Mouse (Mus musculus) hindbrain, embryonic 13.5 days (tissue): ENCODE results near the gene Lmtk2. TPM values are rescaled to one million over a fixed set of nuclear protein-coding genes. Genes with fewer than 3 reads are reported as not detected.

Source experiments
- ATAC-seq: fragments of 200-750 bp; cut with Nextera tagmentation; 2 replicates; pipeline ENCODE4 v1.8.0; 2017; ENCODE audit warnings: moderate TSS enrichment; ENCODE audit not compliant: low FRiP score
- H3K27ac ChIP-seq: fragments of 300-500 bp; sonication (generic); 2 replicates; pipeline ENCODE4 v1.5.1; 2015; ENCODE audit warnings: inconsistent platforms, mild to moderate bottlenecking, moderate library complexity
- H3K27me3 ChIP-seq: fragments of 300-500 bp; sonication (generic); 2 replicates; pipeline ENCODE4 v1.6.1; 2015; ENCODE audit warnings: mild to moderate bottlenecking, inconsistent platforms
- H3K36me3 ChIP-seq: fragments of 300-500 bp; sonication (generic); 2 replicates; pipeline ENCODE4 v1.6.1; 2015; ENCODE audit warnings: mild to moderate bottlenecking, inconsistent platforms
- H3K4me1 ChIP-seq: fragments of 300-500 bp; sonication (generic); replicated peaks from 2 replicates; pipeline ENCODE4 v1.6.1; 2015; ENCODE audit warnings: inconsistent platforms
- H3K4me2 ChIP-seq: fragments of 300-500 bp; sonication (generic); 2 replicates; pipeline ENCODE4 v1.6.1; 2015; ENCODE audit warnings: inconsistent platforms, mild to moderate bottlenecking, moderate library complexity
- H3K4me3 ChIP-seq: fragments of 300-500 bp; sonication (generic); 2 replicates; pipeline ENCODE4 v1.5.1; 2015; ENCODE audit warnings: mild to moderate bottlenecking, inconsistent platforms
- H3K9ac ChIP-seq: fragments of 300-500 bp; sonication (generic); 2 replicates; pipeline ENCODE4 v1.6.1; 2015; ENCODE audit warnings: mild to moderate bottlenecking, inconsistent platforms
- H3K9me3 ChIP-seq: fragments of 300-500 bp; sonication (generic); 2 replicates; pipeline ENCODE4 v1.6.1; 2016; ENCODE audit warnings: inconsistent platforms
- WGBS: fragments of 180-500 bp; shearing (Covaris S2); methylation state at CpG from one replicate; pipeline ENCODE4 v1.1.7; 2015; 5-methylcytosine and 5-hydroxymethylcytosine counted together
- polyA plus RNA-seq: library from polyadenylated mRNA; unstranded; fragments of >200 nt; fragmentation: Nextera tagmentation; extraction: Ambion mirVana; gene quantifications from 2 replicates; pipeline ENCODE4 v1.2.1, GENCODE M21; 2015

The Lmtk2 gene
- polyA plus RNA-seq, 1 experiment from 2014 or later = 7.2 TPM

DNA sequence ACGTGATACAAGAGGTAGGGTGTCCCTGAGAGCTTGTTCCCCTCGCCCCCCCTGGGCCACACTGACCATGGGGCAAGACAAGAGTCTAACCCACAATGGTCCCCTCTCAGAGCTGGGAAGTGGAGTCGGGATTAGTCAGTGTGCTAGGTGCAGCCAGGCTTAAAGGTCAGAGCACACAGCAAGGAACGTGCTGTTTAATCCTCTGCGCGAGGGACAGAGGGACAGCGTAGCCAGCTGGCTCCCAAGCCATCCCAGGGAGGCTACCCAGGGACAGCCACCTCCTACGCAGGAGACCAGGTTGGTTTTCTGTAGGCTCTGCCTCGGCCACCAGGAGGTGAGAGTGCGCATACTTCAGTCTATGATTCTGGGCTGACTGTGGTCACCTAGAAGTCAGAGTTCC is 104.7 kb downstream of the Lmtk2 start:
- Histone ChIP-seq H3K4me1 (no peaks in the 10 kb centered on the region; the same call in 1 of the 2 replicates), H3K27me3 (no peaks in the 10 kb centered on the region), H3K4me3 (no peak overlapping the region), H3K27ac (no peak overlapping the region), H3K36me3 (peaks cover 90% of the 10 kb centered on the region), H3K4me2 (no peak overlapping the region), H3K9me3 (peaks cover 7% of the 10 kb centered on the region; the same call in 1 of the 2 replicates), H3K9ac (no peak overlapping the region)
- WGBS = 77% methylated on average over 10 of the region's 10 CpGs
- no peak for ATAC-seq

DNA sequence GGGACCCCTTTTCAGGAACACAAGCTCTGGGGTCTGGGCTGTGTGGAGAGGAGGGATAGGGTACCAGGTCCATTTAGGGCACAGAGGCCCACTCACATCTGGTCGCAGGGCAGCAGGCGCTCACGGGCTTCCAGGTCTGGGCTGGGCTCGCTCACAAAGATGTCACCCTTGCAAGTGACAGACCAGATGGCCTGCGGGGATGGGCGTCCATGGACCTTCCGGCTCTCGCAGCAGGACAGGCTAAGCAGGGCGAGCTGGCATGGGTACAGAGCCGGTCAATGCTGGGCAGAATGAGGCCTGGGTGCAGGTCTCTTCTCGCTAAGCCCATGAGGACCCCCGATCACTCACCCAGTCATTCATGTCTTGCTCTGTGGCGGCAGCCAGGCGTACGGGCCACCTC is 105.8 kb downstream of the Lmtk2 start:
- Histone ChIP-seq H3K9ac (no peak overlapping the region), H3K9me3 (peaks cover 7% of the 10 kb centered on the region; the same call in 1 of the 2 replicates), H3K27me3 (no peaks in the 10 kb centered on the region), H3K4me3 (no peak overlapping the region), H3K4me1 (no peaks in the 10 kb centered on the region), H3K27ac (no peak overlapping the region), H3K36me3 (peaks cover 90% of the 10 kb centered on the region), H3K4me2 (no peak overlapping the region)
- 93% methylated on average over 15 of the region's 15 CpGs for WGBS
- no peak for ATAC-seq

- no peak overlapping the region for H3K27ac ChIP-seq
- no peak overlapping the region for H3K4me3 ChIP-seq
- peaks cover 92% of the 10 kb centered on the region for H3K36me3 ChIP-seq
- ATAC-seq = no peak; the same call in 1 of the 2 replicates
- no peaks in the 10 kb centered on the region for H3K4me1 ChIP-seq
- H3K27me3 ChIP-seq = no peaks in the 10 kb centered on the region
- no peak overlapping the region for H3K9ac ChIP-seq
- 52% methylated on average over 11 of the region's 11 CpGs for WGBS
- H3K9me3 ChIP-seq = peaks cover 6% of the 10 kb centered on the region; the same call in 1 of the 2 replicates
- H3K4me2 ChIP-seq = no peak overlapping the region
Measured at GRCm38 (mm10) chr5:144207478-144207877, 107.2 kb downstream of the Lmtk2 start.

- 32% methylated on average over 7 of the region's 7 CpGs for WGBS
- no peak overlapping the region for H3K4me2 ChIP-seq
- peaks cover 80% of the 10 kb centered on the region for H3K36me3 ChIP-seq
- ATAC-seq = no peak
- H3K4me3 ChIP-seq = no peak overlapping the region
- peaks cover 6% of the 10 kb centered on the region for H3K4me1 ChIP-seq
- H3K27me3 ChIP-seq = no peaks in the 10 kb centered on the region
- H3K9me3 ChIP-seq = no peaks in the 10 kb centered on the region
- H3K27ac ChIP-seq = no peak overlapping the region
- H3K9ac ChIP-seq = no peak overlapping the region
Measured at GRCm38 (mm10) chr5:144214453-144214852, 114.2 kb downstream of the Lmtk2 start.

DNA sequence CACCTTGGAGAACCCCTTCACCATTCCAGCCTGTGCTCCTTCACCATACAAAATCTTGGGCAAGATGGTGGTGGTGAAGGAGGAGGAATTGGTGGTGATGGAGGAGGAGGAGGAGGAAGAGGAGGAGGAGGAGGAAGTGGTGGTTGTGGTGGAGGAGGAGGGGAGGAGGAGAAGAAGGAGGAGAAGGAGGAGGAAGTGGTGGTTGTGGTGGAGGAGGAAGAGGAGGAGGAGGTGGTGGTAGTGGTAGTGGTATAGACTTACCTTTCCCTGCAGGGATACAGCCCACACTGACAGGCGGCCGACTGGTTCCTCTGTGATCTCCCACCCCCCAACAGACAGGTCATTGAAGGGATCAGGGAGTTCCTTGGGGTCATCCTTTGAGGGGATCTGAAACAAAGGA is 115.8 kb downstream of the Lmtk2 start:
- H3K36me3 ChIP-seq = peaks cover 65% of the 10 kb centered on the region
- 89% methylated on average over 2 of the region's 2 CpGs for WGBS
- H3K4me3 ChIP-seq = no peak overlapping the region
- no peak overlapping the region for H3K27ac ChIP-seq
- H3K9me3 ChIP-seq = no peaks in the 10 kb centered on the region
- ATAC-seq = no peak
- peaks cover 12% of the 10 kb centered on the region for H3K4me1 ChIP-seq
- no peak overlapping the region for H3K9ac ChIP-seq
- H3K27me3 ChIP-seq = no peaks in the 10 kb centered on the region
- no peak overlapping the region for H3K4me2 ChIP-seq

DNA sequence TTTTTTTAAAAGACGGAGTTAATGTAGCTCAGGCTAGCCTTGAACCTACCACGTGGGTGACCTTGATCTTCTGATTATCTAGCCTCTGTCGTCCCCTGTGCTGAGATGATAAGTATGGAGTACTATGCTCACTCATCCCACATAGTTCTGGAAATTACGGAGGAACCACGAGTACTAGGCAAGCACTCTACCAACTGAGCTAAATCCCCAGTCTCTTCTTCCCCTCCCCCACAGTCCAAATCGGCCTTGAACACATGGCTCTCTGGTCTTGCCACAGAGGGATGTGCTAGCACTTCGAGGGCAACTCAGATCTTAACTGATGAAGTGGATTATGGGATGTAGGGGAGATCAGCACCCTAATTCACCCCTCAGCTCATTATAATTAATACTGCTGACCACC is 117.8 kb downstream of the Lmtk2 start:
- H3K27ac ChIP-seq = no peak overlapping the region
- WGBS = 91% methylated on average over 7 of the region's 7 CpGs
- no peak overlapping the region for H3K9ac ChIP-seq
- H3K4me1 ChIP-seq = peaks cover 30% of the 10 kb centered on the region
- no peak overlapping the region for H3K4me3 ChIP-seq
- H3K36me3 ChIP-seq = peaks cover 47% of the 10 kb centered on the region
- H3K4me2 ChIP-seq = no peak overlapping the region
- no peak for ATAC-seq
- H3K27me3 ChIP-seq = no peaks in the 10 kb centered on the region
- no peaks in the 10 kb centered on the region for H3K9me3 ChIP-seq

GRCm38 (mm10) chr5:144219306-144219705 is 119.1 kb downstream of the Lmtk2 start:
- H3K9ac ChIP-seq = no peak overlapping the region
- peaks cover 35% of the 10 kb centered on the region for H3K36me3 ChIP-seq
- H3K9me3 ChIP-seq = no peaks in the 10 kb centered on the region
- no peak for ATAC-seq
- 75% methylated on average over 12 of the region's 12 CpGs for WGBS
- H3K4me2 ChIP-seq = no peak overlapping the region
- H3K27ac ChIP-seq = no peak overlapping the region
- no peaks in the 10 kb centered on the region for H3K27me3 ChIP-seq
- peaks cover 34% of the 10 kb centered on the region for H3K4me1 ChIP-seq
- H3K4me3 ChIP-seq = no peak overlapping the region

- no peak for ATAC-seq
- H3K9me3 ChIP-seq = no peaks in the 10 kb centered on the region
- 94% methylated on average over 5 of the region's 5 CpGs for WGBS
Measured at GRCm38 (mm10) chr5:144219936-144220335, 119.7 kb downstream of the Lmtk2 start.

GRCm38 (mm10) chr5:144221305-144221704 is 121.1 kb downstream of the Lmtk2 start:
- Histone ChIP-seq H3K27me3 (no peaks in the 10 kb centered on the region), H3K36me3 (peaks cover 16% of the 10 kb centered on the region), H3K4me2 (no peak overlapping the region), H3K9me3 (no peaks in the 10 kb centered on the region), H3K4me1 (peaks cover 39% of the 10 kb centered on the region), H3K9ac (no peak overlapping the region), H3K4me3 (no peak overlapping the region), H3K27ac (no peak overlapping the region)
- WGBS = 70% methylated on average over 4 of the region's 4 CpGs
- no peak for ATAC-seq

More at GRCm38 (mm10) chr5:144219936-144220335, 119.7 kb downstream of the Lmtk2 start:
- Histone ChIP-seq H3K4me1 (peaks cover 39% of the 10 kb centered on the region), H3K9ac (no peak overlapping the region), H3K27ac (no peak overlapping the region), H3K4me2 (no peak overlapping the region), H3K27me3 (no peaks in the 10 kb centered on the region), H3K4me3 (no peak overlapping the region), H3K36me3 (peaks cover 29% of the 10 kb centered on the region)

- H3K4me2 ChIP-seq = peak overlapping the region; percentile 93
- ATAC-seq = peak; percentile 82
- H3K27me3 ChIP-seq = no peaks in the 10 kb centered on the region
- peak overlapping the region; percentile 85 for H3K9ac ChIP-seq
- 3% methylated on average over 25 of the region's 25 CpGs for WGBS
- H3K4me3 ChIP-seq = peak overlapping the region; percentile 75
- H3K27ac ChIP-seq = peak overlapping the region; percentile 76
- peaks cover 39% of the 10 kb centered on the region for H3K4me1 ChIP-seq
- H3K36me3 ChIP-seq = peaks cover 3% of the 10 kb centered on the region
- H3K9me3 ChIP-seq = no peaks in the 10 kb centered on the region
Measured at GRCm38 (mm10) chr5:144222811-144223502, 122.7 kb downstream of the Lmtk2 start.

- H3K9ac ChIP-seq = peak within 1 kb of the TSS; percentile 85
- peaks cover 39% of the 10 kb centered on the region for H3K4me1 ChIP-seq
- no peaks in the 10 kb centered on the region; the same call in 1 of the 2 replicates for H3K36me3 ChIP-seq
- H3K4me3 ChIP-seq = peak within 1 kb of the TSS; percentile 75
- ATAC-seq = peak; percentile 97
- no peaks in the 10 kb centered on the region for H3K27me3 ChIP-seq
- peak within 1 kb of the TSS; percentile 93 for H3K4me2 ChIP-seq
- under 1% methylated on average over 37 of the region's 37 CpGs for WGBS
- peak within 1 kb of the TSS; percentile 76 for H3K27ac ChIP-seq
- no peaks in the 10 kb centered on the region for H3K9me3 ChIP-seq
Measured at GRCm38 (mm10) chr5:144223503-144223862, 123.2 kb downstream of the Lmtk2 start, which contains the start of gene Tecpr1. TSS of gene Tecpr1 (minus strand) at chr5:144223615.

GRCm38 (mm10) chr5:144223899-144224816 is 123.9 kb downstream of the Lmtk2 start:
- Histone ChIP-seq H3K4me3 (peak overlapping the region; percentile 75), H3K4me1 (peaks cover 36% of the 10 kb centered on the region), H3K4me2 (peak overlapping the region; percentile 57), H3K27me3 (no peaks in the 10 kb centered on the region), H3K9me3 (no peaks in the 10 kb centered on the region), H3K27ac (peak overlapping the region; percentile 76), H3K36me3 (no peaks in the 10 kb centered on the region; the same call in 1 of the 2 replicates), H3K9ac (peak overlapping the region; percentile 85)
- 26% methylated on average over 18 of the region's 18 CpGs for WGBS
- no peak for ATAC-seq
